Mouse (Mus musculus): ENCODE results near the gene Zic1. TPM values are rescaled to one million over a fixed set of nuclear protein-coding genes. Genes with fewer than 3 reads are reported as not detected.
A peak's percentile ranks its signal among the peaks of the same experiment; 100 is the strongest.

Gene Zic1
- 16.5 and 19.9 TPM in 2 replicates for polyA plus RNA-seq (2015; fragmentation: Nextera tagmentation; extraction: Ambion mirVana)

DNA sequence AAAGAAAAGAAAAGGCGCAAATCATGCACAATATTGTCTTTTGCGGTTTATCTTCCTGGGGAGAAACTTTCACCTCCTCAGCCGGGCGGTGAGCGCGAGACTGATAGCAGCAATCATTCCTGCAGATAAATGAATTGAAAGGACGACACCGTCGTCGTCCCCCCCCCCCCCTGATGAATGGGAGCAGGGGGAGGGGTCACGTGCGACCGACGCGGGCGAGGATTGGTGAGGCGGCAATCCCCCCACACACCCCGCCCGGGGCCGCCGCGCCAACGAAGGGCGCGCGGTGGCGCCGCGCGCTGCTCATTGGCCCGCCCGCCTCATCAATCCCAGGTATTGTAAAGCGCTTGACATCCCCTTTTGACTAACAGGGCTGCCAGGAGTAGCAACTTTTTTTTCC lies at the start of gene Zic1:
Gene Zic1 (minus strand): TSS at position 147 of the 400 bp plus-strand sequence.
- Histone ChIP-seq H3K4me2 (peak within 1 kb of the TSS; percentile 57), H3K9me3 (no peaks in the 10 kb centered on the region), H3K4me3 (peak within 1 kb of the TSS; percentile 72), H3K36me3 (peaks cover 13% of the 10 kb centered on the region), H3K27me3 (peaks cover 54% of the 10 kb centered on the region), H3K4me1 (replicated peaks) (peaks cover 7% of the 10 kb centered on the region; the same call in 1 of the 2 replicates), H3K27ac (replicated peaks) (peak within 1 kb of the TSS; percentile 99), H3K9ac (peak within 1 kb of the TSS; percentile 98)
- peak; percentile 89 for ATAC-seq (ENCODE audit: low read depth)
- under 1% methylated on average over 33 of the region's 33 CpGs for WGBS

DNA sequence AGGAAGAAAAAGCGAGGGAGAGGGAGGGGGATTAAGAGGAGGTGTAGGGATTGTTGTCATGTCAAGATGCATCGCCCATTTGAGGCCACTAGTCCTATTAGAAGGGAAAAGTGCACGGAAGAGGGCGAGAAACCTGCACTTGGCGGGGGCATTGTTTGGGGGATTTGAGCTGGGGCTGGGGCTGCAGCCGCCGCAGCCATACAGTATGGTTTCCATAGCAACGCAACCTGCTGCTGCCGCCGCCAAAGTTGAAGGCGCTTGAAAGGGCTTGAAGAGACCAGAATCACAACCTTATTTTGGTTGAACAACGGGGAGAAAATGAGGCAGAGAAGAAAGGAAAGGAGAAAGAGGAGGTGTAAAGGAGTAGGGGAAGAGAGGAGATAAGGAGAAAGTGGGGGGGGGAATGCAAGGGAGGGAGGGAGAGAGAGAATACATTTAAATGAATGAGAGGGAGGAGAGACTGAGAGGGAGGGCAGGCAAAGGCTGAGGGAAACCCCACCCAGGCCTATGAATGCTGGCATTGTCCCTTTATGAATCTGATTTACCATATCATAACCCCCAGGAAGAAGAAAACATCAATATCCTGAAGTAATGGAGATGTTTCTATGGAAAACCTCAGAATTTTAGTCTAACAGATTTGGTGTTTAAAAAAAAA lies 48.5 kb upstream of the Zic1 start:
- Histone ChIP-seq H3K9me3 (no peaks in the 10 kb centered on the region), H3K9ac (no peak overlapping the region)

DNA sequence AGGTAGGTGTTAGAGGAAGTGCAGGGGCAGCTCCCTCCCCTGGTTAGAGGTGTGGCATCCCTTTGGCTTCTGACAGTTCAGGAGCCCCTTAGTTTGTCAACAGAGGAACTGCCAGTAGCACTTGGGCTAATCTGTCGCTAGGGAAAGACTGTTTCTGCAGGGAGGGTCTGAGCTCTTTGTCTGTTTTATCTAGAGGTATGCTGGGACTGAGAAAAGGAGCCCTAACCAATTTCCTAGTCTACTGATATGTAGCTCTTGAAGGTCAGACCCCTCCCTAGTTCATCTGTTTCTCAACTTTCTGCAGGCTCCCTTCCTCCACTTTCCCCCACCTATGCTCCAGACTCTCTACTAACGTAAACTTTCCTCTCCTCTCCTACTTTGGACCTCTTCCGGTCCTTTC lies 44.2 kb upstream of the Zic1 start:
- Histone ChIP-seq H3K27ac (replicated peaks) (peak overlapping the region; percentile 52), H3K36me3 (no peaks in the 10 kb centered on the region), H3K9me3 (no peaks in the 10 kb centered on the region), H3K9ac (no peak overlapping the region), H3K27me3 (peaks cover 79% of the 10 kb centered on the region), H3K4me3 (no peak overlapping the region), H3K4me2 (peak overlapping the region; percentile 27), H3K4me1 (replicated peaks) (peaks cover 22% of the 10 kb centered on the region)
- ATAC-seq (ENCODE audit: low read depth): no peak
- WGBS: 11% methylated on average over 3 of the region's 3 CpGs

More for the DNA sequence above, 48.5 kb upstream of the Zic1 start:
- 1% methylated on average over 12 of the region's 12 CpGs for WGBS
- H3K36me3 ChIP-seq: no peaks in the 10 kb centered on the region
- ATAC-seq (ENCODE audit: low read depth): peak; percentile 52
- peak overlapping the region; percentile 46; the same call in 1 of the 2 replicates for H3K27ac ChIP-seq (replicated peaks)
- peak overlapping the region; percentile 46 for H3K4me2 ChIP-seq
- peaks cover 11% of the 10 kb centered on the region for H3K4me1 ChIP-seq (replicated peaks)
- H3K27me3 ChIP-seq: peaks cover 87% of the 10 kb centered on the region
- H3K4me3 ChIP-seq: peak overlapping the region; percentile 22

DNA sequence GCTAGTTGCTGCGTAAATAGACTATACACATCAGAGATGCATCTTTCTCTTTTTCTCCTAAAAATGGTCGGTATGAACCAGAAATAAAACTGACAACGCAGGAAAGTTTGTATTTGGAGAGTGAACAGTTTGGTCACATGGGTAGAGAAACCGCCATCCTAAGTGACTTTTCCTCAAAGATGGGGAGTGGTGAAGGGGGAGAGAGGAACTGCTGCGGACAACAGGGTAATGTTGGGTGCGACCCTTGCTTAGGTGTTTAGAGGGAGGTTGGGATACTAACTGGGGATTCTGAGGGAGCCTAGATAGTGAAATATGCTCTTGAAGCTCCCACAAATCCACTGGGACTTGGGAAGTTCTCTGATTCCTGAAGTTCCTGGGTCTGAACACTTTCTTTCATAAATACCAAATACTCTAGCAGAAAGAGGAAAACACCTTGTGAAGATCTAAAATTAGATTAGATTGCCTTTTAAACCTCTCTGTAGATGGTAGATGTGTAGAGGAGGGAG lies 40.7 kb upstream of the Zic1 start:
- H3K4me3 ChIP-seq: peak overlapping the region; percentile 30
- no peaks in the 10 kb centered on the region for H3K36me3 ChIP-seq
- peaks cover 91% of the 10 kb centered on the region for H3K27me3 ChIP-seq
- ATAC-seq (ENCODE audit: low read depth): no peak
- H3K27ac ChIP-seq (replicated peaks): peak overlapping the region; percentile 78
- WGBS: under 1% methylated on average over 6 of the region's 6 CpGs
- no peaks in the 10 kb centered on the region for H3K9me3 ChIP-seq
- H3K4me1 ChIP-seq (replicated peaks): peaks cover 10% of the 10 kb centered on the region; the same call in 1 of the 2 replicates
- peak overlapping the region; percentile 51 for H3K4me2 ChIP-seq
- H3K9ac ChIP-seq: peak overlapping the region; percentile 63

DNA sequence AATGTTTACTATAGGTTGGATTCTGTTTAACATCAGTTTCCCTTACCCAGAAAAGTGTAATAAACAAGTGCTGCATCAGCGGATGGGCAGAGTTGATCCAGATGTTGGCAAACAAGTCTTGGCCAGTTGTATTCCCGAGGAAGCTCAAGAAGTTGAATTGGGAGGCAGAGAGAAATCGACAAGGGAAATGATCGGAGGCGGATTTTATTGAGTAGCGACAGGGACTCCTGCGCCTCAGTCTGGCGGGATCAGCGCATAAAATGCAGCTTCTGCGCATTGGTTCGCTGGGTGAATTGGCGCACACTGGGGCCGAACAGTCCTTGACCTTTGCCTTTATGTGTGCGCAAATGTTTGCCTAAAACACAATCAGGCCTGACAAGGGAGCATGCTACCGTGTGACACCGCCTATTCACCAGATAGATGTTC lies 40.2 kb upstream of the Zic1 start:
- H3K27me3 ChIP-seq: peaks cover 91% of the 10 kb centered on the region

DNA sequence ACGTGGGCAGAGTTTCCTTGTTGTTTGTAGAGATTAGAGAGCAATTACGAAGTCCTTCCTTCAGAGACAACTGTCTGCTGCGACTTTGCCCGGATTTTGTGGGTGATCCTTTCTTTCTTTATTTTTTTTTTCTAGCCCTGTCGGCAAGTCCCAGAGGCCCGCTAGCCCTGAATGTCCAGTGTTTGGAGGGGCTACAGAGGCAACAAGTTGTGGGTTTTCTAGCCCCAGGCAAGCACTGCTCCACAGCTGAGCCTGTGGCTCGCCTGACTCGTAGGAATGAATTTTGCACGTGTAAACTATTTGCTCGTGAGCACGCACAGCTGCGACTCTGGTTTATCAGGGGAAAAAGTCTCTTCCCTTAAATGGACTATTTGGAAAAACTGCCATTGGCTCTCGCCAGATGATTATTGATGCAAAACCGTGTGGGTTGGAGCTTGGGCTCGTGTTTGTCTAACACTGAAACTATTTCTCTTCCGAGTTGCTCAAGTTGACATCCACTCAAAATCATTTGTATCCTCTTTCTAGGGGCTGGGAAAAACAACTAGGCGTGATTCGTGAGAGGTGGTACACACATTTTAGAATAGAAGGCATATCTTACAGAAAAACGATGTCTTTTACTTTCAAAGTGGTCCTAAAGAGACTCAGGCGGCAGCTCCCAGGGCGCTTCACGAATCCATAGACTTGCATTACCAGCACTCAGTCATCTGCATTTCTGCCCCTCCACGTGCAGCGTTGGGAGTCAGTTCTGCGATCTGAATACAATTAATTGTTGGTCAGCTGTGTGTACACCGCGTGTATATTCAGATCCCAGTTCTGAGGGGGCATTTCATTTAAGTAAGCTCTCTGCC lies 39.5 kb upstream of the Zic1 start:
- WGBS: under 1% methylated on average over 27 of the region's 27 CpGs
- no peak; the same call in 1 of the 2 replicates for ATAC-seq (ENCODE audit: low read depth)
- Histone ChIP-seq H3K4me1 (replicated peaks) (peaks cover 10% of the 10 kb centered on the region; the same call in 1 of the 2 replicates), H3K4me3 (peak overlapping the region; percentile 30), H3K27me3 (peaks cover 91% of the 10 kb centered on the region), H3K9ac (peak overlapping the region; percentile 63), H3K9me3 (no peaks in the 10 kb centered on the region), H3K27ac (replicated peaks) (peak overlapping the region; percentile 78), H3K4me2 (peak overlapping the region; percentile 51), H3K36me3 (no peaks in the 10 kb centered on the region)

More for the DNA sequence above, 40.2 kb upstream of the Zic1 start:
- Histone ChIP-seq H3K4me3 (peak overlapping the region; percentile 30), H3K27ac (replicated peaks) (peak overlapping the region; percentile 78), H3K4me1 (replicated peaks) (peaks cover 10% of the 10 kb centered on the region; the same call in 1 of the 2 replicates), H3K9me3 (no peaks in the 10 kb centered on the region), H3K36me3 (no peaks in the 10 kb centered on the region), H3K4me2 (peak overlapping the region; percentile 51), H3K9ac (peak overlapping the region; percentile 63)
- WGBS: under 1% methylated on average over 16 of the region's 16 CpGs
- ATAC-seq (ENCODE audit: low read depth): peak; percentile 47; the same call in 1 of the 2 replicates

DNA sequence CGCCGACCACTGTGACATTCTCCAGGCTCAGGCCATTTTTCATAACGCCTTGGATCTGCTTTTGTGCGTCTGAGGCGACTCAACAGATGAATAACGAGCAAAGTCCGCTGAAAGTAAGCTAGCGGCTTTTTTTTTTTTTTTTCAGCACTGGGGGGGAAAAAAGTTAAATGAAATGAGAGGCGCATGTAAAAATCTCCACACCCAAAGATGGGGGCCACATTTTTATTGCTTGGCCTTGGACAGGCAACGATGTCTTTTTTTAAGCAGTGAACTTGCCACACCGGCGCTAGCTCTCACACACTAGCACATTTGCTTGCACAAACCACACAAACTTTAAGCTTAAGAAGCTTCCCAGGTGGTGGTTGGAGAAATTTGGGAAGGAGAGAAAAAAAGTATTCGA lies 38.6 kb upstream of the Zic1 start:
- H3K9ac ChIP-seq: peak overlapping the region; percentile 63; the same call in 1 of the 2 replicates
- H3K4me2 ChIP-seq: peak overlapping the region; percentile 51
- no peaks in the 10 kb centered on the region for H3K9me3 ChIP-seq
- peak overlapping the region; percentile 78; the same call in 1 of the 2 replicates for H3K27ac ChIP-seq (replicated peaks)
- 3% methylated on average over 13 of the region's 13 CpGs for WGBS
- peaks cover 91% of the 10 kb centered on the region for H3K27me3 ChIP-seq
- peaks cover 10% of the 10 kb centered on the region; the same call in 1 of the 2 replicates for H3K4me1 ChIP-seq (replicated peaks)
- H3K4me3 ChIP-seq: peak overlapping the region; percentile 30
- no peaks in the 10 kb centered on the region for H3K36me3 ChIP-seq
- ATAC-seq (ENCODE audit: low read depth): no peak

DNA sequence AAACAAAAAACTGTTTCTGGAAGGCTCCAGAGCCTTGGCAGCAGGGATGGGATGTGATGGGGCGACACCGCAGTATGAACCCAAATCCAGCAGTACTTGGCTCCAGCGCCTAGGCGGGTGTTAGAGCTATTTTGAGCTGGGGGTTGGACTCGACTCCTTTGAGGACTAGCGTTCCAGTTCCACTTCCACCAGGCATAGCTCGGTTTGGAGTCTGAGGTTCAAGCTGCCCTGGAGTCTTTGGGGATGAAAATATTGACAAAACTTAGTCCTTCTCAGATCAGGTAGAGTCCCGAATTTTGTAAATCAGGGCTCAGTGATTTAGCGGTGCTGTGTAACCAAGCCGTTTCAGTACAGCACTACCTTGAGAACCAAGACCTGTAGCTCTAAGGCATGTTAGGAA lies 35.9 kb upstream of the Zic1 start:
- H3K4me3 ChIP-seq: no peak overlapping the region
- H3K4me1 ChIP-seq (replicated peaks): peaks cover 10% of the 10 kb centered on the region; the same call in 1 of the 2 replicates
- H3K27me3 ChIP-seq: peaks cover 96% of the 10 kb centered on the region
- H3K27ac ChIP-seq (replicated peaks): no peak overlapping the region
- H3K9ac ChIP-seq: no peak overlapping the region
- H3K36me3 ChIP-seq: no peaks in the 10 kb centered on the region
- no peaks in the 10 kb centered on the region for H3K9me3 ChIP-seq
- ATAC-seq (ENCODE audit: low read depth): no peak
- whole genome bisulfite sequencing: 7% methylated on average over 10 of the region's 10 CpGs
- H3K4me2 ChIP-seq: no peak overlapping the region

DNA sequence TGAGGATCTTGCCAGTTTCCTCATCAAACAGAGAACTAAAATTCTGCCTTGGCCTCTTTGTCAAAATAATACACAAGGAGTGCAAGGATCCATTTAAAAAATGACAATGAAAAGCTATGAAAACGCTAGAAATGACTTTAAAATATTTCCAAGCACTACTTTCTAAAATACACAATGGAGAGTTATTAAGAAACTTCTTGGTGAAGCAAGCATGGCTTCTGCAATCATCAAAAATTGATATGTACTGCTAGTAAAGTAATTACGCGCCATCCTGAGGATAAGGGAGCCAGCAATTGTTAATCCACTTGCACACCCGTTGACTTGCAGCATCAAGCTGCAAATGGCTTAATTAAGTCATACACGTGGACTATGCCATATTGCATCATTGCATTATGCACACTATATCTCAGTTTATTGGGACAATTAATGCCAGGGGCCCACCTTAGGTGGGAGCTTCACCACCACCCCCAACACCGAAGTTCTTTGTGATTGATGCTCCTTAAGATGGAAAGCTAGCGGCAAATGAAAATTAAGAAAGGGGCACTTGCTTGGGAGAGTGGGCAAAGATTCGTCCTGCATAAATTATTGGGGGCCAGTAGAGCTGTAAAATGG lies 35.0 kb upstream of the Zic1 start:
- Histone ChIP-seq H3K36me3 (no peaks in the 10 kb centered on the region), H3K4me3 (no peak overlapping the region), H3K4me2 (no peak overlapping the region), H3K27me3 (peaks cover 94% of the 10 kb centered on the region), H3K27ac (replicated peaks) (peak overlapping the region; percentile 46), H3K4me1 (replicated peaks) (peaks cover 3% of the 10 kb centered on the region; the same call in 1 of the 2 replicates), H3K9me3 (no peaks in the 10 kb centered on the region), H3K9ac (no peak overlapping the region)
- 10% methylated on average over 8 of the region's 8 CpGs for WGBS
- no peak for ATAC-seq (ENCODE audit: low read depth)

DNA sequence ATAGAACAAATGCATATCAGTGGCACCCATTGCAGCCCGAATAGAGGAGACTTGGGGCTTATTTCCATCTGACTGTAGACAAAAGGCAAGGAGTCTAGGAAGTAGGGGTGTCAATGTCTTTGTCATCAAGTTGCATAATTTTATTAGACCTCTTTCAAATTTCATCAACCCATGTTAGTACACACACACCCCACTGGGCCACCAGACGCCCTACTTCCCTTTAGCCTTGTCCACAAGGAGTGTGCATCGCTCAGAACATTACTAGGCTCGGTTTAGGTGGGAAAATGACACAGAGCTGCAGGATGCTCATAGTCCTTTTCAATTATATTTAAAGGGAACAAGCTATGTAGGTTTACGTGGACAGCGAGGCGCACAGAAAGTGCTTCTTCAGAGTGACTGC lies 34.4 kb upstream of the Zic1 start:
- H3K4me2 ChIP-seq: no peak overlapping the region
- no peak for ATAC-seq (ENCODE audit: low read depth)
- H3K9ac ChIP-seq: no peak overlapping the region
- H3K4me1 ChIP-seq (replicated peaks): no peaks in the 10 kb centered on the region; the same call in none of the 2 replicates
- H3K27me3 ChIP-seq: peaks cover 94% of the 10 kb centered on the region
- H3K36me3 ChIP-seq: no peaks in the 10 kb centered on the region
- H3K9me3 ChIP-seq: no peaks in the 10 kb centered on the region
- WGBS: 22% methylated on average over 7 of the region's 7 CpGs
- H3K27ac ChIP-seq (replicated peaks): peak overlapping the region; percentile 33
- H3K4me3 ChIP-seq: no peak overlapping the region

DNA sequence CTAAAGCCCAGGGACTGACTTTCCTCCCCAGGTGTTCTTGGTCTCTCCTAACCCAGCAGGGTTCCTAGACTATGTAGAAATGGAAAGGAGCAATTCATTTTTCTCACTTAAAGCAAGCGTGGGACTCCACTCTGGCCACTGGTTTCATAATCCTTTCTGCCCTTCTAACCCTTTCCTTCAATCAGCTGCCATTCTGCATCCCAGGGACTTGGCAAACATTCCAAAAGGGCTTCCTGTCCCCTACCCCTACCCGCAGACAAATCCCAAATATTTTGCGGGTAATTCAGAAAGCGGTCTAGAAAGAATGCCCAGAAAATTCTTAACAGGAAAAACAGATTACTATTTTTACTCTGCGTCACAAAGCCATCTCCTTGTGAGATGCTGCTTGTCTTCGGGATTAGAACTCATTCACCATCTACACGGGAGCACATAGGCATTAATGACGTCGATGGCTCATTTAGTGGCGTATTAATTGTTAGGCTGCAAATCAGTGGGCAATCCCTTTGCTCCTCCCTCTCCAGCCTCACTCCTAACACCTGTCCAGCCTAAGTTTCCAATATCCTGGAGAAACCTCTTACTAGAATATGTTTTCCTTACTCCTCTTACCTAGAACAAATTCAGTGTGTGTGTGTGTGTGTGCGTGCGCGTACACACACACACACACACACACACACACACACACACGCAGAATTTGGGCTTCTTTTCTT lies 29.6 kb upstream of the Zic1 start:
- no peak for ATAC-seq (ENCODE audit: low read depth)
- Histone ChIP-seq H3K9ac (no peak overlapping the region), H3K9me3 (no peaks in the 10 kb centered on the region), H3K4me1 (replicated peaks) (peaks cover 14% of the 10 kb centered on the region), H3K4me3 (no peak overlapping the region), H3K27me3 (peaks cover 93% of the 10 kb centered on the region), H3K27ac (replicated peaks) (peak overlapping the region; percentile 74), H3K4me2 (no peak overlapping the region; the same call in 1 of the 2 replicates), H3K36me3 (no peaks in the 10 kb centered on the region)
- 5% methylated on average over 14 of the region's 14 CpGs for WGBS

Data from neural tube, embryonic 13.5 days (tissue).